Mouse (Mus musculus) embryonic facial prominence, embryonic 11.5 days (tissue): ENCODE results near the gene Pak6. TPM values are rescaled to one million over a fixed set of nuclear protein-coding genes. Genes with fewer than 3 reads are reported as not detected.

Experiments
- ATAC-seq: fragments of 200-750 bp; cut with Nextera tagmentation; replicated peaks from 2 replicates; pipeline ENCODE4 v1.8.0; 2017; ENCODE audit warnings: low read depth; ENCODE audit not compliant: insufficient number of reproducible peaks, low FRiP score, low TSS enrichment
- DNase-seq: peaks from one replicate; pipeline ENCODE4 v3.0.0-alpha.2; 2015; ENCODE audit warnings: low spot score
- H3K27ac ChIP-seq: fragments of 300-500 bp; sonication (generic); replicated peaks from 2 replicates; pipeline ENCODE4 v1.5.1; 2014; ENCODE audit warnings: mild to moderate bottlenecking, low read depth, low read length, control low read depth
- H3K27me3 ChIP-seq: fragments of 300-500 bp; sonication (generic); 2 replicates; pipeline ENCODE4 v1.6.1; 2014; ENCODE audit warnings: mild to moderate bottlenecking, low read length, moderate library complexity, mixed read lengths; ENCODE audit not compliant: control insufficient read depth, insufficient read depth
- H3K36me3 ChIP-seq: fragments of 300-500 bp; sonication (generic); replicated peaks from 2 replicates; pipeline ENCODE4 v1.6.1; 2014; ENCODE audit warnings: low read depth, mild to moderate bottlenecking, low read length, moderate library complexity, mixed read lengths; ENCODE audit not compliant: control insufficient read depth, insufficient read depth
- H3K4me1 ChIP-seq: fragments of 300-500 bp; sonication (generic); 2 replicates; pipeline ENCODE4 v1.6.1; 2014; ENCODE audit warnings: low read length, mixed read lengths; ENCODE audit not compliant: control insufficient read depth, insufficient read depth
- H3K4me2 ChIP-seq: fragments of 300-500 bp; sonication (generic); 2 replicates; pipeline ENCODE4 v1.6.1; 2014; ENCODE audit warnings: low read depth, mild to moderate bottlenecking, control low read depth, low read length, moderate library complexity
- H3K4me3 ChIP-seq: fragments of 300-500 bp; sonication (generic); 2 replicates; pipeline ENCODE4 v1.5.1; 2014; ENCODE audit warnings: low read depth, low read length, control low read depth
- H3K9ac ChIP-seq: fragments of 300-500 bp; sonication (generic); replicated peaks from 2 replicates; pipeline ENCODE4 v1.6.1; 2014; ENCODE audit warnings: mild to moderate bottlenecking, control low read depth, low read length
- H3K9me3 ChIP-seq: fragments of 300-500 bp; sonication (generic); replicated peaks from 2 replicates; pipeline ENCODE4 v1.6.1; 2016; ENCODE audit warnings: mild to moderate bottlenecking, low read length, inconsistent platforms, mixed read lengths; ENCODE audit not compliant: control insufficient read depth
- WGBS: fragments of 180-500 bp; shearing (Covaris S2); extraction: QIAGEN DNeasy Blood & Tissue Kit; methylation state at CpG from one replicate; pipeline ENCODE4 v1.1.7; 2014; 5-methylcytosine and 5-hydroxymethylcytosine counted together
- polyA plus RNA-seq: library from polyadenylated mRNA; unstranded; fragments of >200 nt; fragmentation: Nextera tagmentation; extraction: Ambion mirVana; gene quantifications from 2 replicates; pipeline ENCODE4 v1.2.1, GENCODE M21; 2014

The Pak6 gene
- polyA plus RNA-seq, 1 experiment from 2014 or later = 0.50 TPM

DNA sequence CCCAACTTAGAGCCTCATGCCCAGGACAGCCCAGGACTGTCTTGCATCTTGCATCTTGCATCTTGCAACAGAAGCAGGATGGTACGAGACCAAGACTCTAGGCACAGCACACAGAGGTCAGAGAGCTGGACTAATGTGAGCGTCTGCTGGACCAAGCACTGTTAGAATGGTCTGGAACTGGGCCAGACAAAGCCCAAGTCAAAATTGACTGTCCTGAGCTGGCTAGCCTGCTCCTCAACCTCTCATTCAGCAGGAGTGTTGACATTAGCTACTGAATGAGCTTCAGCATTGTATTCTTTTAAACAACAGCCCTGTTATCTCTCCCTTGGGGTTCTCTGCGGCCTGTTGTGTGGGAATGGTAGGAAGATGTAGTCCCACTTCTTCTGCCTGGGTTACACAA, 16.5 kb downstream of the Pak6 start:
- Histone ChIP-seq H3K4me2 (no peak overlapping the region), H3K9me3 (no peaks in the 10 kb centered on the region), H3K4me3 (no peak overlapping the region), H3K4me1 (peaks cover 3% of the 10 kb centered on the region; the same call in 1 of the 2 replicates), H3K36me3 (no peaks in the 10 kb centered on the region), H3K27me3 (peaks cover 34% of the 10 kb centered on the region), H3K27ac (no peak overlapping the region), H3K9ac (no peak overlapping the region)
- WGBS = 78% methylated on average over 3 of the region's 3 CpGs
- ATAC-seq = no peak
- DNase-seq = no peak

DNA sequence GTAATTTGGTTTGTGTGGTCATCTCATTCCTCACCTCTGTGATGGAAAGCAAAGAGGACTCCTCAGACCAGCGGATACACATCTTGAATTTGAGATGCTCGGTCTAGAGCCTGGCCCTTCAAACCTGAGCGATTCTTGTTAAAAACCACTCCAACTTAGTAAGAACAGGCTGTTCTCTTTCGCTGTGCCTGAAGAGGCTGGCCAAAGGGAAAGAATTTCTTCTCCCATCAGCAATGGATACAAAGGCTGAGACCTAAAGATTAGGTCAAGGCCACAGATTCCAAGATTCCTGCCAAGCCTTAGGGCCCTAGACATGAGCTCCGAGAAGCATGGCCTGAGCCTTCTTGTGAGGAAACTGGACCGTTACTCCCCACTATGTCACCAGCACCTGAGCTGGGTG, 17.8 kb downstream of the Pak6 start:
- Histone ChIP-seq H3K36me3 (no peaks in the 10 kb centered on the region), H3K4me2 (no peak overlapping the region), H3K27me3 (peaks cover 22% of the 10 kb centered on the region), H3K9ac (no peak overlapping the region), H3K9me3 (no peaks in the 10 kb centered on the region), H3K4me1 (peaks cover 3% of the 10 kb centered on the region; the same call in 1 of the 2 replicates), H3K4me3 (no peak overlapping the region), H3K27ac (no peak overlapping the region)
- DNase-seq (no peak), ATAC-seq (no peak)
- 94% methylated on average over 6 of the region's 6 CpGs for WGBS

GRCm38 (mm10) chr2:118682544-118683260, 19.6 kb downstream of the Pak6 start:
- peaks cover 7% of the 10 kb centered on the region for H3K27me3 ChIP-seq

DNA sequence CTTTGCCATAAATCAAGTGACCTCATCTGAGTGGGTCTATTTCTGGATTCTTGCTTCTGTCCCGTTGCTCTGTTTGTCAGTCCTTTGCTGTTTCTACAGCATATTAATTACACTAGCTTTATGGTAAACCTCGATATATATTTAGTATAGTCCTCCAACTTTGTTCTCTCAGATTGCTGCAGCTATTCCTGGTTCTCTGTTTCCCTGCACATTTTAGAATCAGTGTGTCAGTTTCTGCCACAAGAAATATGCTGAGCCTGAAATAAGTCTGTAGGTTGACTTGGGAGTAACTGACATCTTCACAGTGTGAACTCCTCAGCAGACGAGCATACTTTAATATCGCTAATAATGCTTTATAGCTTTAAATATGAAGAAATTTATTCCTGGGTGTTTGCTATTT, 22.0 kb downstream of the Pak6 start:
- 87% methylated on average over 4 of the region's 4 CpGs for WGBS

More at GRCm38 (mm10) chr2:118682544-118683260, 19.6 kb downstream of the Pak6 start:
- Histone ChIP-seq H3K4me3 (no peak overlapping the region), H3K4me2 (no peak overlapping the region), H3K9ac (no peak overlapping the region), H3K9me3 (no peaks in the 10 kb centered on the region), H3K27ac (no peak overlapping the region), H3K4me1 (no peaks in the 10 kb centered on the region), H3K36me3 (no peaks in the 10 kb centered on the region)
- WGBS = 49% methylated on average over 8 of the region's 8 CpGs
- no peak for DNase-seq
- ATAC-seq = no peak

GRCm38 (mm10) chr2:118686693-118687092, 23.6 kb downstream of the Pak6 start:
- no peak for DNase-seq
- Histone ChIP-seq H3K36me3 (no peaks in the 10 kb centered on the region), H3K4me3 (no peak overlapping the region), H3K9me3 (no peaks in the 10 kb centered on the region), H3K27ac (no peak overlapping the region), H3K4me2 (no peak overlapping the region), H3K4me1 (no peaks in the 10 kb centered on the region), H3K9ac (no peak overlapping the region), H3K27me3 (no peaks in the 10 kb centered on the region)
- WGBS = 84% methylated on average over 8 of the region's 8 CpGs
- no peak for ATAC-seq

More for the DNA sequence above, 22.0 kb downstream of the Pak6 start:
- Histone ChIP-seq H3K9me3 (no peaks in the 10 kb centered on the region), H3K36me3 (no peaks in the 10 kb centered on the region), H3K27ac (no peak overlapping the region), H3K4me1 (no peaks in the 10 kb centered on the region), H3K9ac (no peak overlapping the region), H3K27me3 (no peaks in the 10 kb centered on the region), H3K4me2 (no peak overlapping the region), H3K4me3 (no peak overlapping the region)
- no peak for ATAC-seq
- DNase-seq = no peak

- Histone ChIP-seq H3K27me3 (no peaks in the 10 kb centered on the region), H3K36me3 (no peaks in the 10 kb centered on the region)
- WGBS = 87% methylated on average over 3 of the region's 3 CpGs
Observed at GRCm38 (mm10) chr2:118687791-118688190, 24.7 kb downstream of the Pak6 start.

GRCm38 (mm10) chr2:118689875-118690274, 26.8 kb downstream of the Pak6 start:
- no peaks in the 10 kb centered on the region for H3K36me3 ChIP-seq
- no peak overlapping the region for H3K9ac ChIP-seq
- WGBS = 83% methylated on average over 10 of the region's 10 CpGs
- no peak overlapping the region for H3K27ac ChIP-seq
- no peaks in the 10 kb centered on the region for H3K27me3 ChIP-seq
- 0 out of 2 replicates have a peak overlapping the region, but pooled peaks have one; percentile 1 for H3K4me2 ChIP-seq
- no peaks in the 10 kb centered on the region for H3K9me3 ChIP-seq
- DNase-seq (no peak), ATAC-seq (no peak)
- no peaks in the 10 kb centered on the region for H3K4me1 ChIP-seq
- H3K4me3 ChIP-seq = no peak overlapping the region

More at GRCm38 (mm10) chr2:118687791-118688190, 24.7 kb downstream of the Pak6 start:
- H3K4me1 ChIP-seq = no peaks in the 10 kb centered on the region
- ATAC-seq (no peak), DNase-seq (no peak)
- no peaks in the 10 kb centered on the region for H3K9me3 ChIP-seq
- no peak overlapping the region for H3K9ac ChIP-seq
- H3K4me2 ChIP-seq = no peak overlapping the region
- H3K27ac ChIP-seq = no peak overlapping the region
- H3K4me3 ChIP-seq = no peak overlapping the region

DNA sequence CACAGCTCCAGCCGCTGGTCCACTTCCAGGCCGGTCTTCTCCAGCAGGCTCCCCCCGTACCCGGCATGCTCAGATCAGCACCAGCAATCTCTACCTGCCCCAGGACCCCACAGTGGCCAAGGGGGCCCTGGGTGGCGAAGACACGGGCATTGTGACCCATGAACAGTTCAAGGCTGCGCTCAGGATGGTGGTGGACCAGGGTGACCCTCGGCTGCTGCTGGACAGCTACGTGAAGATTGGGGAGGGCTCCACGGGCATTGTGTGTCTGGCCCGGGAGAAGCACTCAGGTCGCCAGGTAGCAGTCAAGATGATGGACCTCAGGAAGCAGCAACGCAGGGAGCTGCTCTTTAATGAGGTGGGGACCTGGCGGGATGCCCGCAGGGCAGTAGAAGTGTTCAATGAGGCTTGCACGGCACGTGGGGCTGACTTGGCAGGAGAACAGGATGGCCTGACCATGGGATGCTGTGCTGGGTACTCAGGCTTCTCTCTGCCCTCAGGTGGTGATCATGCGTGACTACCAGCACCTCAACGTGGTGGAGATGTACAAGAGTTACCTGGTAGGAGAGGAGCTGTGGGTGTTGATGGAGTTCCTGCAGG, 30.4 kb downstream of the Pak6 start:
- Histone ChIP-seq H3K36me3 (no peaks in the 10 kb centered on the region), H3K4me1 (no peaks in the 10 kb centered on the region; the same call in 1 of the 2 replicates), H3K4me2 (no peak overlapping the region), H3K9me3 (no peaks in the 10 kb centered on the region), H3K27me3 (peaks cover 9% of the 10 kb centered on the region), H3K27ac (no peak overlapping the region), H3K9ac (no peak overlapping the region), H3K4me3 (no peak overlapping the region)
- WGBS = 84% methylated on average over 19 of the region's 19 CpGs
- DNase-seq = no peak
- ATAC-seq = no peak
